Comparison of ENCODE assay signal across 8 mouse cellular contexts in genomic region chr17:66276778-66277177, GRCm38 (mm10).
A peak's percentile ranks its signal among the peaks of the same experiment; 100 is the strongest.
DNase-seq lines count a peak whose midpoint lies in the region; ATAC-seq and TF ChIP-seq lines count a peak whose summit lies in the region.

No protein-coding gene starts in this region.

- no peak overlapping the region for H3K4me3 ChIP-seq in cerebellum, adult 2 months (replicated peaks; ENCODE audit: insufficient read depth, low read depth, low read length)
- no peak overlapping the region for H3K4me3 ChIP-seq in embryonic facial prominence, embryonic 12.5 days
- no peak overlapping the region for H3K4me3 ChIP-seq in heart, embryonic 16.5 days (ENCODE audit: low read length)

- WGBS in cerebellum, adult 2 months, result 4% methylated on average over 13 of the region's 13 CpGs
- 40% methylated on average over 13 of the region's 13 CpGs for WGBS in embryonic facial prominence, embryonic 12.5 days
- WGBS in heart, embryonic 16.5 days, result 31% methylated on average over 13 of the region's 13 CpGs

- TF ChIP-seq CTCF in cerebellum, adult 2 months (IDR thresholded peaks at IDR 0.05; ENCODE audit: borderline replicate concordance, insufficient read depth, low read depth, low read length), result no peak

- ATAC-seq in embryonic facial prominence, embryonic 12.5 days (ENCODE audit: insufficient number of reproducible peaks, insufficient read depth, low FRiP score, low TSS enrichment), result peak; percentile 64; the same call in 1 of the 2 replicates
- peak; percentile 45; the same call in 1 of the 2 replicates for ATAC-seq in heart, embryonic 16.5 days (replicated peaks; ENCODE audit: extremely low read depth, insufficient read depth, low FRiP score)

- H3K4me1 ChIP-seq in cerebellum, adult 2 months (ENCODE audit: control insufficient read depth, insufficient read depth, low read length), result peaks cover 10% of the 10 kb centered on the region
- H3K4me1 ChIP-seq in embryonic facial prominence, embryonic 12.5 days, result peaks cover 4% of the 10 kb centered on the region; the same call in 1 of the 2 replicates
- H3K4me1 ChIP-seq in heart, embryonic 16.5 days (ENCODE audit: control insufficient read depth, insufficient read depth, low read length), result peaks cover 7% of the 10 kb centered on the region

- H3K27ac ChIP-seq in cerebellum, adult 2 months (ENCODE audit: insufficient read depth, low read length), result no peak overlapping the region
- no peak overlapping the region for H3K27ac ChIP-seq in embryonic facial prominence, embryonic 12.5 days
- no peak overlapping the region for H3K27ac ChIP-seq in heart, embryonic 16.5 days (ENCODE audit: low read length)

- peak; percentile 68 to 81 for DNase-seq in cerebellum, adult 2 months
- peak; percentile 87 for DNase-seq in layer of hippocampus, adult 11-12 months (ENCODE audit: low spot score)
- peak; percentile 7 to 52 for DNase-seq in lung, postnatal 4 days
- DNase-seq in right cerebral cortex, postnatal 4 days, result peak; percentile 66
- DNase-seq in urinary bladder, postnatal 14 days (ENCODE audit: low spot score), result no peak
- DNase-seq in thymus, postnatal 0 days (ENCODE audit: low spot score), result no peak

- H3K9me3 ChIP-seq in embryonic facial prominence, embryonic 12.5 days, result no peaks in the 10 kb centered on the region
- H3K9me3 ChIP-seq in heart, embryonic 16.5 days (replicated peaks; ENCODE audit: control insufficient read depth, low read length), result no peaks in the 10 kb centered on the region

- no peak overlapping the region for H3K9ac ChIP-seq in embryonic facial prominence, embryonic 12.5 days
- no peak overlapping the region for H3K9ac ChIP-seq in heart, embryonic 16.5 days (ENCODE audit: low read length)

- H3K36me3 ChIP-seq in embryonic facial prominence, embryonic 12.5 days, result no peaks in the 10 kb centered on the region
- no peaks in the 10 kb centered on the region for H3K36me3 ChIP-seq in heart, embryonic 16.5 days (ENCODE audit: control insufficient read depth, insufficient read depth)

- no peaks in the 10 kb centered on the region for H3K27me3 ChIP-seq in cerebellum, adult 2 months (ENCODE audit: control insufficient read depth, insufficient read depth, low read length)
- H3K27me3 ChIP-seq in embryonic facial prominence, embryonic 12.5 days, result no peaks in the 10 kb centered on the region
- no peaks in the 10 kb centered on the region for H3K27me3 ChIP-seq in heart, embryonic 16.5 days (ENCODE audit: control insufficient read depth, insufficient read depth, low read length)

- H3K4me2 ChIP-seq in embryonic facial prominence, embryonic 12.5 days (replicated peaks), result 0 out of 2 replicates have a peak overlapping the region, but pooled peaks have one; percentile 2
- H3K4me2 ChIP-seq in heart, embryonic 16.5 days (ENCODE audit: low read depth, low read length), result peak overlapping the region; percentile 51

- TF ChIP-seq POLR2A in cerebellum, adult 2 months (IDR thresholded peaks at IDR 0.05; ENCODE audit: borderline replicate concordance, insufficient read depth, low read length), result no peak

Comparison
In these comparisons a context has a peak if more than half of its experiments do, and no peak if none do; other contexts are left out.
1. DNase-seq: peak in cerebellum, adult 2 months (2 of 2), layer of hippocampus, adult 11-12 months (single experiment), lung, postnatal 4 days (2 of 2) and right cerebral cortex, postnatal 4 days (single experiment); none in urinary bladder, postnatal 14 days (single experiment) and thymus, postnatal 0 days (single experiment).